Mouse (Mus musculus) G1E (cell line): ENCODE results near the gene Fsip1.

ENCODE experiments used
- CTCF ChIP-seq: IDR thresholded peaks from 2 replicates; pipeline ENCODE4 v1.5.1; 2012; ENCODE audit warnings: low read depth, low read length, inconsistent platforms, mixed read lengths
- GATA1 ChIP-seq: IDR thresholded peaks from 2 replicates; pipeline ENCODE4 v1.6.1; 2012; ENCODE audit warnings: borderline replicate concordance, low read length, inconsistent platforms, mixed read lengths
- POLR2AphosphoS5 ChIP-seq: IDR thresholded peaks from 2 replicates; pipeline ENCODE4 v1.6.1; 2012; ENCODE audit warnings: low read depth, low read length, inconsistent platforms; ENCODE audit not compliant: insufficient replicate concordance
- TAL1 ChIP-seq: conservative IDR thresholded peaks from 2 replicates; pipeline ENCODE4 v1.6.1; 2012; ENCODE audit warnings: low read depth, low read length, inconsistent platforms, mixed read lengths

DNA sequence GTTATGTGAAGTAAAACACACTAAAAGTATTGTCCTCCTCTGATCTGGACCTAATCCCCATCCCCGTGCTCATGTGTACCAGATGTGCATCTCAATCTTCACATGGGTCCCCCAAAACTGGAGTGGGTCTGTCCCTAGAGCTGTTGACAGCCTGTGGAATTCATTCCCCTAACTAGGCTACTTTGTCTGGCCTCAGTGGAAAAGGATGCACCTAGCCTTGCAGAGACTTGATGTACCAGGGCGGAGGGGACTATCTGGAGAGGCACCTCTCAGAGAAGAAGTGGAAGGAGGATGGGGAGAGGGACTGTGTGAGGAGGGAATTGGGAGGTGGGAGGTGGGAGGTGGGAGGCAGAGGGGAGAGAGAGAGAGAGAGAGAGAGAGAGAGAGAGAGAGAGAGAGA lies 119.0 kb downstream of the Fsip1 start:
- TF ChIP-seq GATA1 (no peak), CTCF (no peak), POLR2AphosphoS5 (no peak), TAL1 (no peak)
